Mouse (Mus musculus) MEL (cell line): ENCODE results near the gene Chchd1. TPM values are rescaled to one million over a fixed set of nuclear protein-coding genes. Genes with fewer than 3 reads are reported as not detected.
A peak's percentile ranks its signal among the peaks of the same experiment; 100 is the strongest.

ENCODE experiments used
- DNase-seq: peaks from one replicate; pipeline ENCODE4 v3.0.0; 2011; ENCODE audit warnings: low read depth, low spot score
- H3K27ac ChIP-seq: 2 replicates; pipeline ENCODE4 v1.5.1; 2012; ENCODE audit warnings: low read depth, mild to moderate bottlenecking, control low read depth, low read length, moderate library complexity; ENCODE audit not compliant: control insufficient read depth
- H3K27me3 ChIP-seq, 2 experiments: fragments of 150-350 bp in 1 of 2; sonication (generic) in 1 of 2; 2 replicates each; pipeline ENCODE4 v1.6.1; 2012; ENCODE audit warnings: low read length in 2 of 2, mild to moderate bottlenecking in 2 of 2, improper control_type of control experiment in 1 of 2, moderate library complexity in 1 of 2; ENCODE audit not compliant: insufficient read depth in 2 of 2, control insufficient read depth in 1 of 2
- H3K36me3 ChIP-seq, 2 experiments: 2 replicates each; pipeline ENCODE4 v1.6.1; 2012 to 2014; ENCODE audit warnings: low read length in 2 of 2, improper control_type of control experiment in 1 of 2, inconsistent platforms in 1 of 2, mild to moderate bottlenecking in 1 of 2; ENCODE audit not compliant: insufficient read depth in 2 of 2, control insufficient read depth in 1 of 2
- H3K4me1 ChIP-seq, 2 experiments: fragments of 150-350 bp in 1 of 2; sonication (generic) in 1 of 2; 2 replicates each; pipeline ENCODE4 v1.6.1; 2012; ENCODE audit warnings: low read length in 2 of 2, improper control_type of control experiment in 1 of 2, mild to moderate bottlenecking in 1 of 2; ENCODE audit not compliant: insufficient read depth in 2 of 2, control insufficient read depth in 1 of 2
- H3K4me3 ChIP-seq, 2 experiments: fragments of 150-350 bp in 1 of 2; sonication (generic) in 1 of 2; 2 replicates each; pipeline ENCODE4 v1.5.1; 2012; ENCODE audit warnings: low read depth in 2 of 2, low read length in 2 of 2, mild to moderate bottlenecking in 2 of 2, moderate library complexity in 2 of 2, control low read depth in 1 of 2, improper control_type of control experiment in 1 of 2; ENCODE audit not compliant: control insufficient read depth in 1 of 2, insufficient read depth in 1 of 2
- H3K79me2 ChIP-seq: 2 replicates; pipeline ENCODE4 v1.6.1; 2012; ENCODE audit warnings: mild to moderate bottlenecking, low read length, moderate library complexity; ENCODE audit not compliant: control insufficient read depth, poor library complexity, insufficient read depth
- H3K9ac ChIP-seq: 2 replicates; pipeline ENCODE4 v1.6.1; 2012; ENCODE audit warnings: low read depth, mild to moderate bottlenecking, control low read depth, low read length, moderate library complexity; ENCODE audit not compliant: control insufficient read depth, poor library complexity, severe bottlenecking
- H3K9me3 ChIP-seq: fragments of 150-350 bp; sonication (generic); replicated peaks from 2 replicates; pipeline ENCODE4 v1.6.1; 2012; ENCODE audit warnings: mild to moderate bottlenecking, low read length, improper control_type of control experiment, moderate library complexity; ENCODE audit not compliant: insufficient read depth
- CHD2 ChIP-seq: IDR thresholded peaks from 2 replicates; pipeline ENCODE4 v1.6.1; 2011; ENCODE audit warnings: low read length, improper control_type of control experiment
- CTCF ChIP-seq, 3 experiments: IDR thresholded peaks in 2 of 3; conservative IDR thresholded peaks in 1 of 3; 2 replicates each; pipeline ENCODE4 v1.5.1; 2011 to 2012; ENCODE audit warnings: low read length in 3 of 3, low read depth in 2 of 3, mild to moderate bottlenecking in 2 of 3, improper control_type of control experiment in 1 of 3, inconsistent platforms in 1 of 3, mixed read lengths in 1 of 3, moderate library complexity in 1 of 3; ENCODE audit not compliant: control insufficient read depth in 1 of 3, insufficient read depth in 1 of 3, poor library complexity in 1 of 3, severe bottlenecking in 1 of 3
- ELF1 ChIP-seq: IDR thresholded peaks from 2 replicates; pipeline ENCODE4 v1.6.1; 2014; ENCODE audit warnings: low read depth, mild to moderate bottlenecking, inconsistent platforms, low read length, improper control_type of control experiment, moderate library complexity
- ETS1 ChIP-seq: IDR thresholded peaks from 2 replicates; pipeline ENCODE4 v1.6.1; 2012; ENCODE audit warnings: low read depth, mild to moderate bottlenecking, inconsistent platforms, low read length, improper control_type of control experiment, moderate library complexity
- GABPA ChIP-seq: IDR thresholded peaks from 2 replicates; pipeline ENCODE4 v1.6.1; 2012; ENCODE audit warnings: low read depth, mild to moderate bottlenecking, inconsistent platforms, low read length, improper control_type of control experiment, moderate library complexity
- GATA1 ChIP-seq: IDR thresholded peaks from 2 replicates; pipeline ENCODE4 v1.6.1; 2011; ENCODE audit warnings: low read depth, low read length, improper control_type of control experiment
- HCFC1 ChIP-seq: IDR thresholded peaks from 2 replicates; pipeline ENCODE4 v1.6.1; 2012; ENCODE audit warnings: low read depth, mild to moderate bottlenecking, inconsistent platforms, low read length, improper control_type of control experiment, moderate library complexity
- JUND ChIP-seq: IDR thresholded peaks from 2 replicates; pipeline ENCODE4 v1.6.1; 2011; ENCODE audit warnings: low read depth, mild to moderate bottlenecking, improper control_type of control experiment, low read length
- MAX ChIP-seq: IDR thresholded peaks from 2 replicates; pipeline ENCODE4 v1.6.1; 2011; ENCODE audit warnings: low read length, improper control_type of control experiment
- MYB ChIP-seq: IDR thresholded peaks from 2 replicates; pipeline ENCODE4 v1.6.1; 2011; ENCODE audit warnings: mild to moderate bottlenecking, low read depth, low read length, improper control_type of control experiment
- MYC ChIP-seq: IDR thresholded peaks from 2 replicates; pipeline ENCODE4 v1.6.1; 2011; ENCODE audit warnings: low read depth, mild to moderate bottlenecking, low read length, improper control_type of control experiment, moderate library complexity
- NELFE ChIP-seq: IDR thresholded peaks from 2 replicates; pipeline ENCODE4 v1.6.1; 2011; ENCODE audit warnings: low read depth, low read length, improper control_type of control experiment
- POLR2AphosphoS5 ChIP-seq: IDR thresholded peaks from 2 replicates; pipeline ENCODE4 v1.6.1; 2012; ENCODE audit warnings: low read depth, borderline replicate concordance, mild to moderate bottlenecking, inconsistent platforms, low read length, moderate library complexity, mixed read lengths
- RAD21 ChIP-seq: IDR thresholded peaks from 2 replicates; pipeline ENCODE4 v1.6.1; 2011; ENCODE audit warnings: mild to moderate bottlenecking, low read depth, low read length, improper control_type of control experiment
- SIN3A ChIP-seq: IDR thresholded peaks from 2 replicates; pipeline ENCODE4 v1.6.1; 2012; ENCODE audit warnings: low read length, improper control_type of control experiment, inconsistent platforms
- SMC3 ChIP-seq: IDR thresholded peaks from 2 replicates; pipeline ENCODE4 v1.6.1; 2011; ENCODE audit warnings: low read depth, low read length, improper control_type of control experiment
- TBP ChIP-seq: IDR thresholded peaks from 2 replicates; pipeline ENCODE4 v1.8.0; 2011; ENCODE audit warnings: low read depth, low read length, improper control_type of control experiment
- UBTF ChIP-seq: IDR thresholded peaks from 2 replicates; pipeline ENCODE4 v1.6.1; 2012; ENCODE audit warnings: low read depth, mild to moderate bottlenecking, inconsistent platforms, low read length, improper control_type of control experiment, moderate library complexity, borderline replicate concordance; ENCODE audit not compliant: insufficient read depth
- ZC3H11A ChIP-seq: IDR thresholded peaks from 2 replicates; pipeline ENCODE4 v1.6.1; 2012; ENCODE audit warnings: low read depth, mild to moderate bottlenecking, inconsistent platforms, low read length, improper control_type of control experiment
- ZMIZ1 ChIP-seq: IDR thresholded peaks from 2 replicates; pipeline ENCODE4 v1.6.1; 2012; ENCODE audit warnings: low read depth, mild to moderate bottlenecking, inconsistent platforms, low read length, improper control_type of control experiment, moderate library complexity
- ZNF384 ChIP-seq: IDR thresholded peaks from 2 replicates; pipeline ENCODE4 v1.6.1; 2012; ENCODE audit warnings: low read depth, mild to moderate bottlenecking, inconsistent platforms, low read length, improper control_type of control experiment
- polyA plus RNA-seq, 2 experiments: library from polyadenylated mRNA; stranded (reverse) in 1 of 2; unstranded in 1 of 2; fragments of >175 nt in 1 of 2; fragments of >200 nt in 1 of 2; gene quantifications; 2 replicates each; pipeline versions ENCODE4 v1.2.1 to v1.2.4; 2012; ENCODE audit warnings: low replicate concordance in 2 of 2, low read depth in 1 of 2; ENCODE audit not compliant: insufficient read length in 2 of 2, insufficient read depth in 1 of 2, missing spikeins in 1 of 2
- total RNA-seq: library from RNA; depleted of rRNA; stranded (reverse); fragments of 300-350 nt; gene quantifications from 2 replicates; pipeline ENCODE4 v1.2.3, GENCODE M21; 2012

Gene Chchd1
- total and polyA plus RNA-seq, 3 experiments = 136 to 164 TPM; not detected in 1

- Histone ChIP-seq H3K27ac (no peak overlapping the region), H3K9ac (no peak overlapping the region)
- TF ChIP-seq ELF1 (no peak), RAD21 (peak; percentile 18), CTCF (IDR thresholded peaks at IDR 0.05 in 2 of 3, conservative IDR thresholded peaks at IDR 0.05 in 1 of 3; ENCODE audit: control insufficient read depth in 1 of 3, insufficient read depth in 1 of 3, low read depth in 2 of 3, low read length in 3 of 3, poor library complexity in 1 of 3, severe bottlenecking in 1 of 3) (peak in 1 of 3 experiments; percentile 37; a peak in 2 of 6 replicates), SMC3 (peak; percentile 35; the same call in 1 of the 2 replicates), ZNF384 (no peak)
- TF ChIP-seq, all 39 proteins: peak for 3
- H3K27me3 ChIP-seq = no peaks in the 10 kb centered on the region
- H3K36me3 ChIP-seq = peaks cover 0 to 4% of the 10 kb centered on the region in 2 experiments; a peak in 1 of 4 replicates
- H3K79me2 ChIP-seq = no peaks in the 10 kb centered on the region
- H3K9me3 ChIP-seq = no peaks in the 10 kb centered on the region
- no peak for DNase-seq
- H3K4me1 ChIP-seq = no peaks in the 10 kb centered on the region
- no peak overlapping the region for H3K4me3 ChIP-seq
Measured at GRCm38 (mm10) chr14:20746935-20747334, 44.1 kb downstream of the Chchd1 start.

- Histone ChIP-seq H3K27me3 (no peaks in the 10 kb centered on the region), H3K9ac (no peak overlapping the region), H3K27ac (no peak overlapping the region), H3K9me3 (no peaks in the 10 kb centered on the region), H3K4me1 (no peaks in the 10 kb centered on the region), H3K36me3 (peaks cover 0 to 4% of the 10 kb centered on the region in 2 experiments; a peak in 2 of 4 replicates), H3K79me2 (no peaks in the 10 kb centered on the region), H3K4me3 (no peak overlapping the region)
- no peak for DNase-seq
- TF ChIP-seq JUND = no peak
- no peak for TF ChIP-seq POLR2AphosphoS5
- no peak for TF ChIP-seq ETS1
- no peak for TF ChIP-seq ZNF384
- TF ChIP-seq GATA1 = no peak
- TF ChIP-seq ZMIZ1 = no peak
- TF ChIP-seq UBTF = no peak
- no peak for TF ChIP-seq ZC3H11A
- no peak for TF ChIP-seq MAX
Measured at GRCm38 (mm10) chr14:20748388-20748787, 45.6 kb downstream of the Chchd1 start.

- Histone ChIP-seq H3K4me3 (no peak overlapping the region), H3K27me3 (no peaks in the 10 kb centered on the region), H3K79me2 (no peaks in the 10 kb centered on the region), H3K27ac (no peak overlapping the region), H3K4me1 (peaks cover 0 to 3% of the 10 kb centered on the region in 2 experiments; a peak in 2 of 4 replicates), H3K36me3 (peaks cover 0 to 7% of the 10 kb centered on the region in 2 experiments; a peak in 2 of 4 replicates), H3K9ac (no peak overlapping the region), H3K9me3 (no peaks in the 10 kb centered on the region)
- DNase-seq = no peak
- no peak for TF ChIP-seq TBP
- no peak for TF ChIP-seq HCFC1
- TF ChIP-seq CTCF (IDR thresholded peaks at IDR 0.05 in 2 of 3, conservative IDR thresholded peaks at IDR 0.05 in 1 of 3; ENCODE audit: control insufficient read depth in 1 of 3, insufficient read depth in 1 of 3, low read depth in 2 of 3, low read length in 3 of 3, poor library complexity in 1 of 3, severe bottlenecking in 1 of 3) = no peak
- TF ChIP-seq ZNF384 = no peak
- no peak for TF ChIP-seq GABPA
- no peak for TF ChIP-seq MYC
- TF ChIP-seq NELFE = no peak
- TF ChIP-seq SIN3A = no peak
- TF ChIP-seq ZC3H11A = no peak
- TF ChIP-seq POLR2AphosphoS5 = no peak
- no peak for TF ChIP-seq CHD2
- TF ChIP-seq MYB = no peak
- TF ChIP-seq ELF1 = no peak
Measured at GRCm38 (mm10) chr14:20749494-20750051, 46.8 kb downstream of the Chchd1 start.
